Mouse (Mus musculus): ENCODE results near the gene AC170998.1.
A peak's percentile ranks its signal among the peaks of the same experiment; 100 is the strongest.
"Not testable (repeated sequence)": the region's sequence is repeated elsewhere in the genome, so short reads cannot be mapped to it uniquely, and the experiment has no call there.

AC170998.1 gene

GRCm38 (mm10) chr17:28707136-28707627, 18.7 kb upstream of the AC170998.1 start:
- no peak for DNase-seq

- no peak for DNase-seq
Measured at GRCm38 (mm10) chr17:28707816-28708215, 18.1 kb upstream of the AC170998.1 start.

GRCm38 (mm10) chr17:28708989-28709388, 16.9 kb upstream of the AC170998.1 start:
- no peak for DNase-seq

- no peak for DNase-seq
Measured at GRCm38 (mm10) chr17:28709552-28710290, 16.2 kb upstream of the AC170998.1 start.

GRCm38 (mm10) chr17:28710291-28710688, 15.6 kb upstream of the AC170998.1 start:
- DNase-seq, result no peak

- DNase-seq, result no peak
Measured at GRCm38 (mm10) chr17:28711237-28711636, 14.6 kb upstream of the AC170998.1 start.

GRCm38 (mm10) chr17:28712305-28712704, 13.6 kb upstream of the AC170998.1 start:
- no peak for DNase-seq

GRCm38 (mm10) chr17:28714006-28714405, 11.9 kb upstream of the AC170998.1 start:
- no peak for DNase-seq

- no peak for DNase-seq
Measured at GRCm38 (mm10) chr17:28715832-28716548, 9.9 kb upstream of the AC170998.1 start.

GRCm38 (mm10) chr17:28717535-28717934, 8.3 kb upstream of the AC170998.1 start:
- no peak for DNase-seq

GRCm38 (mm10) chr17:28727511-28727910, 1.6 kb downstream of the AC170998.1 start:
- DNase-seq, result not testable (repeated sequence)

GRCm38 (mm10) chr17:28735317-28736105, 9.6 kb downstream of the AC170998.1 start:
- no peak for DNase-seq

GRCm38 (mm10) chr17:28736486-28736885, 10.6 kb downstream of the AC170998.1 start:
- DNase-seq, result no peak

- DNase-seq, result no peak
Measured at GRCm38 (mm10) chr17:28737973-28738372, 12.1 kb downstream of the AC170998.1 start.

GRCm38 (mm10) chr17:28739244-28739643, 13.4 kb downstream of the AC170998.1 start:
- DNase-seq, result no peak

- DNase-seq, result peak; percentile 61 to 63
Measured at GRCm38 (mm10) chr17:28743145-28743866, 17.4 kb downstream of the AC170998.1 start.

GRCm38 (mm10) chr17:28743916-28744315, 18.0 kb downstream of the AC170998.1 start:
- no peak for DNase-seq

GRCm38 (mm10) chr17:28745773-28746172, 19.9 kb downstream of the AC170998.1 start:
- no peak for DNase-seq

GRCm38 (mm10) chr17:28748001-28748400, 22.1 kb downstream of the AC170998.1 start:
- peak; percentile 69 to 75 for DNase-seq

GRCm38 (mm10) chr17:28750580-28750979, 24.7 kb downstream of the AC170998.1 start:
- no peak for DNase-seq

- DNase-seq, result no peak
Measured at GRCm38 (mm10) chr17:28756447-28756846, 30.6 kb downstream of the AC170998.1 start.

GRCm38 (mm10) chr17:28757470-28757869, 31.6 kb downstream of the AC170998.1 start:
- no peak for DNase-seq

Data from cerebellum, postnatal 14 days (tissue).